ENCODE assay signal across 25 mouse cellular contexts in genomic region chr2:33042781-33043180, GRCm38 (mm10).
DNase-seq lines count a peak whose midpoint lies in the region; ATAC-seq and TF ChIP-seq lines count a peak whose summit lies in the region.
"Had no signal": no experiment of that assay in that cellular context is flagged by ENCODE, and none has a peak within 500 bp of the region (broad histone marks: within the 10 kb centered on the region; RNA-seq: fewer than 3 reads in every experiment).

No protein-coding gene starts in this region.

- H3K9me3 ChIP-seq in midbrain, postnatal 0 days (ENCODE audit: low read length), result no peaks in the 10 kb centered on the region
- H3K9me3 ChIP-seq in midbrain, embryonic 16.5 days (replicated peaks; ENCODE audit: control insufficient read depth, low read length, poor library complexity, severe bottlenecking), result no peaks in the 10 kb centered on the region
- H3K9me3 ChIP-seq: embryonic facial prominence, embryonic 12.5 days; embryonic facial prominence, embryonic 15.5 days; heart, embryonic 12.5 days; heart, embryonic 15.5 days; hindbrain, embryonic 10.5 days; hindbrain, embryonic 13.5 days; intestine, embryonic 15.5 days had no signal

- H3K4me1 ChIP-seq in midbrain, postnatal 0 days (ENCODE audit: insufficient read depth, low read length), result no peaks in the 10 kb centered on the region
- no peaks in the 10 kb centered on the region for H3K4me1 ChIP-seq in midbrain, embryonic 16.5 days (ENCODE audit: control insufficient read depth, insufficient read depth, low read length)
- H3K4me1 ChIP-seq: embryonic facial prominence, embryonic 15.5 days; intestine, embryonic 15.5 days had no signal

- H3K4me2 ChIP-seq in midbrain, postnatal 0 days (ENCODE audit: low read depth, low read length, poor library complexity, severe bottlenecking), result no peak overlapping the region
- H3K4me2 ChIP-seq in midbrain, embryonic 16.5 days (ENCODE audit: low read length), result no peak overlapping the region
- H3K4me2 ChIP-seq: embryonic facial prominence, embryonic 12.5 days; embryonic facial prominence, embryonic 15.5 days; heart, embryonic 12.5 days; heart, embryonic 15.5 days; hindbrain, embryonic 13.5 days; intestine, embryonic 15.5 days had no signal

- no peak overlapping the region for H3K9ac ChIP-seq in midbrain, postnatal 0 days (replicated peaks; ENCODE audit: low read length, poor library complexity, severe bottlenecking)
- H3K9ac ChIP-seq in midbrain, embryonic 16.5 days (ENCODE audit: low read depth, low read length), result no peak overlapping the region
- H3K9ac ChIP-seq: embryonic facial prominence, embryonic 12.5 days; embryonic facial prominence, embryonic 15.5 days; forebrain, postnatal 0 days; heart, embryonic 12.5 days; heart, embryonic 15.5 days; hindbrain, embryonic 13.5 days; intestine, embryonic 15.5 days had no signal

- DNase-seq in adrenal gland, postnatal 14 days, result peak; percentile 68
- DNase-seq in adrenal gland, adult 18-20 months (ENCODE audit: low spot score in 2 of 2), result no peak
- DNase-seq in midbrain, postnatal 0 days (ENCODE audit: low spot score), result peak; percentile 14
- DNase-seq in adrenal gland, postnatal 25 days, result peak; percentile 35
- no peak for DNase-seq in layer of hippocampus, adult 18-20 months (ENCODE audit: low spot score in 2 of 2)
- DNase-seq: cerebellum, adult 11 months; cerebellum, adult 2 months; cerebellum, adult 9-11 months; forebrain, postnatal 0 days; gastrocnemius, adult 2 months; gastrocnemius, postnatal 14 days; heart, adult 18-20 months; heart, postnatal 10 days; heart, postnatal 36 days had no signal

- no peak overlapping the region for H3K4me3 ChIP-seq in midbrain, postnatal 0 days (ENCODE audit: low read depth, low read length)
- no peak overlapping the region for H3K4me3 ChIP-seq in midbrain, embryonic 16.5 days (ENCODE audit: low read depth, low read length)
- H3K4me3 ChIP-seq: embryonic facial prominence, embryonic 12.5 days; embryonic facial prominence, embryonic 15.5 days; gastrocnemius, adult 2 months; heart, embryonic 12.5 days; heart, embryonic 15.5 days; hindbrain, embryonic 10.5 days; hindbrain, embryonic 13.5 days; intestine, embryonic 15.5 days had no signal

- 73% methylated on average over 6 of the region's 6 CpGs for WGBS in midbrain, postnatal 0 days
- WGBS in midbrain, embryonic 16.5 days, result 72% methylated on average over 6 of the region's 6 CpGs

- H3K36me3 ChIP-seq in midbrain, postnatal 0 days (ENCODE audit: insufficient read depth, low read length), result peaks cover 6% of the 10 kb centered on the region; the same call in 1 of the 2 replicates
- H3K36me3 ChIP-seq in midbrain, embryonic 16.5 days (ENCODE audit: control insufficient read depth, insufficient read depth, low read length), result no peaks in the 10 kb centered on the region; the same call in 1 of the 2 replicates
- H3K36me3 ChIP-seq: embryonic facial prominence, embryonic 12.5 days; embryonic facial prominence, embryonic 15.5 days; heart, embryonic 12.5 days; heart, embryonic 15.5 days; hindbrain, embryonic 10.5 days; hindbrain, embryonic 13.5 days; intestine, embryonic 15.5 days had no signal

- H3K27me3 ChIP-seq in midbrain, postnatal 0 days (ENCODE audit: insufficient read depth, low read length), result no peaks in the 10 kb centered on the region
- H3K27me3 ChIP-seq in midbrain, embryonic 16.5 days (ENCODE audit: control insufficient read depth, insufficient read depth, low read depth, low read length), result no peaks in the 10 kb centered on the region
- H3K27me3 ChIP-seq: embryonic facial prominence, embryonic 12.5 days; embryonic facial prominence, embryonic 15.5 days; heart, embryonic 12.5 days; heart, embryonic 15.5 days; hindbrain, embryonic 13.5 days; intestine, embryonic 15.5 days had no signal

- no peak for TF ChIP-seq CTCF in midbrain, postnatal 0 days (IDR thresholded peaks at IDR 0.05)

- H3K27ac ChIP-seq in midbrain, postnatal 0 days (ENCODE audit: low read depth, low read length), result no peak overlapping the region
- H3K27ac ChIP-seq in midbrain, embryonic 16.5 days (ENCODE audit: low read length), result no peak overlapping the region
- H3K27ac ChIP-seq: embryonic facial prominence, embryonic 12.5 days; embryonic facial prominence, embryonic 15.5 days; gastrocnemius, adult 2 months; heart, embryonic 15.5 days; hindbrain, embryonic 10.5 days; hindbrain, embryonic 13.5 days; intestine, embryonic 15.5 days had no signal

- ATAC-seq in midbrain, postnatal 0 days (ENCODE audit: low FRiP score), result no peak
- no peak for ATAC-seq in midbrain, embryonic 16.5 days
- ATAC-seq: CD4-positive, CD25-positive, alpha-beta regulatory T cell, adult 4 months; forebrain, embryonic 14.5 days; forebrain, postnatal 0 days; hindbrain, embryonic 16.5 days; intestine, embryonic 15.5 days had no signal

Comparison
In these comparisons a context has a peak if more than half of its experiments do, and no peak if none do; other contexts are left out.
1. DNase-seq: peak in adrenal gland, postnatal 14 days (single experiment), midbrain, postnatal 0 days (single experiment) and adrenal gland, postnatal 25 days (single experiment); none in adrenal gland, adult 18-20 months (0 of 2) and layer of hippocampus, adult 18-20 months (0 of 2).